Mouse (Mus musculus) cerebellum, postnatal 36 days (tissue): ENCODE measurements around the gene 2410131K14Rik.

Source experiments
- DNase-seq, 2 experiments: peaks; one replicate each; pipeline ENCODE4 v3.0.0; 2021 to 2022; ENCODE audit warnings: mixed read lengths in 2 of 2

2410131K14Rik gene

GRCm38 (mm10) chr5:118244606-118245443, at the start of gene 2410131K14Rik, which contains the start of gene Rnft2:
TSS of gene 2410131K14Rik (plus strand) at chr5:118245227.
TSS of gene Rnft2 (minus strand) at chr5:118245116.
- DNase-seq = peak; percentile 100

GRCm38 (mm10) chr5:118197421-118197820, 47.6 kb upstream of the 2410131K14Rik start:
- no peak for DNase-seq

GRCm38 (mm10) chr5:118199670-118200069, 45.4 kb upstream of the 2410131K14Rik start:
- no peak for DNase-seq

GRCm38 (mm10) chr5:118204675-118205440, 40.2 kb upstream of the 2410131K14Rik start:
- no peak for DNase-seq

- DNase-seq = no peak
Observed at GRCm38 (mm10) chr5:118205852-118206251, 39.2 kb upstream of the 2410131K14Rik start.

GRCm38 (mm10) chr5:118214012-118214411, 31.0 kb upstream of the 2410131K14Rik start:
- DNase-seq = no peak

GRCm38 (mm10) chr5:118214418-118215154, 30.4 kb upstream of the 2410131K14Rik start:
- peak; percentile 92 to 95 for DNase-seq

- no peak for DNase-seq
Observed at GRCm38 (mm10) chr5:118217410-118217809, 27.6 kb upstream of the 2410131K14Rik start.

GRCm38 (mm10) chr5:118223142-118223757, 21.8 kb upstream of the 2410131K14Rik start:
- DNase-seq = no peak

GRCm38 (mm10) chr5:118230071-118230611, 14.9 kb upstream of the 2410131K14Rik start:
- DNase-seq = no peak

- peak; percentile 60 to 76 for DNase-seq
Observed at GRCm38 (mm10) chr5:118236891-118237290, 8.1 kb upstream of the 2410131K14Rik start.

GRCm38 (mm10) chr5:118239671-118240070, 5.4 kb upstream of the 2410131K14Rik start:
- no peak for DNase-seq

GRCm38 (mm10) chr5:118245606-118246308, 730 bp downstream of the 2410131K14Rik start:
- DNase-seq = no peak

GRCm38 (mm10) chr5:118247378-118247777, 2.4 kb downstream of the 2410131K14Rik start:
- no peak for DNase-seq

GRCm38 (mm10) chr5:118250987-118251386, 6.0 kb downstream of the 2410131K14Rik start:
- DNase-seq = no peak

- DNase-seq = no peak
Observed at GRCm38 (mm10) chr5:118253551-118253950, 8.5 kb downstream of the 2410131K14Rik start.

GRCm38 (mm10) chr5:118256981-118257380, 12.0 kb downstream of the 2410131K14Rik start:
- no peak for DNase-seq

GRCm38 (mm10) chr5:118259152-118259551, 14.1 kb downstream of the 2410131K14Rik start:
- peak; percentile 63 to 66 for DNase-seq

GRCm38 (mm10) chr5:118259636-118260035, 14.6 kb downstream of the 2410131K14Rik start:
- no peak for DNase-seq

GRCm38 (mm10) chr5:118260055-118260454, 15.0 kb downstream of the 2410131K14Rik start:
- DNase-seq = no peak

- peak; percentile 50 to 51 for DNase-seq
Observed at GRCm38 (mm10) chr5:118260642-118261041, 15.6 kb downstream of the 2410131K14Rik start.
